8 mouse cellular contexts compared by ENCODE assay signal in genomic region chr3:145987268-145987969, GRCm38 (mm10). TPM values are rescaled to one million over a fixed set of nuclear protein-coding genes. Genes with fewer than 3 reads are reported as not detected.
DNase-seq lines count a peak whose midpoint lies in the region; ATAC-seq and TF ChIP-seq lines count a peak whose summit lies in the region.

Gene Syde2 (plus strand): TSS chr3:145987870.

- peaks cover 4% of the 10 kb centered on the region for H3K4me1 ChIP-seq in forebrain, embryonic 14.5 days (ENCODE audit: control insufficient read depth, insufficient read depth, low read length)
- H3K4me1 ChIP-seq in liver, postnatal 0 days (ENCODE audit: insufficient read depth) = peaks cover 7% of the 10 kb centered on the region
- H3K4me1 ChIP-seq in neural tube, embryonic 15.5 days = peaks cover 25% of the 10 kb centered on the region

- under 1% methylated on average over 58 of the region's 65 CpGs for WGBS in forebrain, embryonic 14.5 days
- 2% methylated on average over 43 of the region's 65 CpGs for WGBS in liver, postnatal 0 days (ENCODE audit: insufficient replicate concordance)
- WGBS in neural tube, embryonic 15.5 days = 1% methylated on average over 50 of the region's 65 CpGs

- peak; percentile 89 for ATAC-seq in forebrain, embryonic 14.5 days
- peak; percentile 39 for ATAC-seq in liver, postnatal 0 days
- peak; percentile 90 for ATAC-seq in neural tube, embryonic 15.5 days (ENCODE audit: low FRiP score)

- peak within 1 kb of the TSS; percentile 70 for H3K9ac ChIP-seq in forebrain, embryonic 14.5 days (ENCODE audit: low read length)
- peak within 1 kb of the TSS; percentile 60 for H3K9ac ChIP-seq in liver, postnatal 0 days (replicated peaks)
- H3K9ac ChIP-seq in neural tube, embryonic 15.5 days (replicated peaks) = peak within 1 kb of the TSS; percentile 60

- DNase-seq in CD4-positive, CD25-positive, alpha-beta regulatory T cell, adult 2 months (ENCODE audit: low read depth, low spot score) = peak; percentile 55
- DNase-seq in adrenal gland, postnatal 36 days = peak; percentile 85 to 91
- peak; percentile 83 for DNase-seq in forebrain, embryonic 14.5 days (ENCODE audit: low spot score)
- peak; percentile 80 for DNase-seq in heart, postnatal 25 days (ENCODE audit: low spot score)
- peak; percentile 41 to 65 for DNase-seq in layer of hippocampus, adult 18-20 months (ENCODE audit: low spot score in 2 of 2)
- DNase-seq in liver, postnatal 0 days = peak; percentile 75
- DNase-seq in thymus, postnatal 36 days = peak; percentile 89 to 91

- no peak for TF ChIP-seq EP300 in liver, postnatal 0 days (IDR thresholded peaks at IDR 0.05; ENCODE audit: low read depth)

- TF ChIP-seq CTCF in liver, postnatal 0 days (IDR thresholded peaks at IDR 0.05; ENCODE audit: low read depth) = no peak

- H3K4me3 ChIP-seq in forebrain, embryonic 14.5 days (ENCODE audit: low read depth, low read length) = peak within 1 kb of the TSS; percentile 63
- H3K4me3 ChIP-seq in liver, postnatal 0 days (ENCODE audit: low read depth, low read length) = peak within 1 kb of the TSS; percentile 55
- peak within 1 kb of the TSS; percentile 74 for H3K4me3 ChIP-seq in neural tube, embryonic 15.5 days (replicated peaks)

- no peaks in the 10 kb centered on the region for H3K36me3 ChIP-seq in forebrain, embryonic 14.5 days (ENCODE audit: control insufficient read depth, insufficient read depth, low read length)
- no peaks in the 10 kb centered on the region for H3K36me3 ChIP-seq in liver, postnatal 0 days (replicated peaks; ENCODE audit: insufficient read depth, low read length)
- H3K36me3 ChIP-seq in neural tube, embryonic 15.5 days = no peaks in the 10 kb centered on the region

- peak within 1 kb of the TSS; percentile 33; the same call in 1 of the 2 replicates for H3K27ac ChIP-seq in forebrain, embryonic 14.5 days (ENCODE audit: low read depth, low read length)
- peak within 1 kb of the TSS; percentile 87 for H3K27ac ChIP-seq in liver, postnatal 0 days (ENCODE audit: low read depth)
- peak within 1 kb of the TSS; percentile 35; the same call in 1 of the 2 replicates for H3K27ac ChIP-seq in neural tube, embryonic 15.5 days (replicated peaks)

- H3K9me3 ChIP-seq in forebrain, embryonic 14.5 days (replicated peaks; ENCODE audit: control insufficient read depth, low read length) = no peaks in the 10 kb centered on the region
- no peaks in the 10 kb centered on the region for H3K9me3 ChIP-seq in liver, postnatal 0 days (ENCODE audit: low read length)
- no peaks in the 10 kb centered on the region for H3K9me3 ChIP-seq in neural tube, embryonic 15.5 days (replicated peaks)

- intact Hi-C loops in heart, postnatal 25 days (cut with DNase I) = loop anchor here (5.0 kb wide), 1 partner anchor 35 kb away; no protein-coding TSS in a partner anchor

- H3K27me3 ChIP-seq in forebrain, embryonic 14.5 days (replicated peaks; ENCODE audit: control insufficient read depth, insufficient read depth, low read length) = peaks cover 10% of the 10 kb centered on the region; the same call in 1 of the 2 replicates
- H3K27me3 ChIP-seq in liver, postnatal 0 days (ENCODE audit: insufficient read depth, low read length) = peaks cover 25% of the 10 kb centered on the region
- H3K27me3 ChIP-seq in neural tube, embryonic 15.5 days (replicated peaks) = peaks cover 25% of the 10 kb centered on the region

- H3K4me2 ChIP-seq in forebrain, embryonic 14.5 days (ENCODE audit: low read length) = peak within 1 kb of the TSS; percentile 77
- H3K4me2 ChIP-seq in liver, postnatal 0 days (ENCODE audit: low read depth, low read length) = peak within 1 kb of the TSS; percentile 79
- peak within 1 kb of the TSS; percentile 82 for H3K4me2 ChIP-seq in neural tube, embryonic 15.5 days

RNA-seq across cellular contexts. Expression of gene Syde2, which starts in this region (rescaled TPM):
- 1 to 10 TPM; 6.0 to 7.7 TPM for total RNA-seq in adrenal gland, postnatal 36 days (2021)
- 0.52 and 0.67 TPM in 2 replicates for polyA plus RNA-seq in forebrain, embryonic 14.5 days (2014; fragmentation: Nextera tagmentation; extraction: Ambion mirVana)
- total RNA-seq in heart, postnatal 25 days (2021) = 10 to 100 TPM; 18.1 to 21.5 TPM
- 1 to 10 TPM; 3.6 to 4.2 TPM for total RNA-seq in layer of hippocampus, adult 18-20 months (2021)
- 0.47 and 0.70 TPM in 2 replicates for polyA plus RNA-seq in liver, postnatal 0 days (2015; fragmentation: Nextera tagmentation; extraction: Ambion mirVana)
- 0.37 and 0.57 TPM in 2 replicates for polyA plus RNA-seq in neural tube, embryonic 15.5 days (2015; fragmentation: Nextera tagmentation; extraction: Ambion mirVana)

Comparison
In these comparisons a context has a peak if more than half of its experiments do, and no peak if none do; other contexts are left out.
1. Peak in every context shown above with its lines: DNase-seq, ATAC-seq, H3K4me3 ChIP-seq and H3K27ac ChIP-seq.
2. Peak in DNase-seq, ATAC-seq, H3K4me3 ChIP-seq, H3K27ac ChIP-seq, H3K9ac ChIP-seq and H3K4me2 ChIP-seq in forebrain, embryonic 14.5 days; RNA of the gene not detected or under 1 TPM.
3. Peak in DNase-seq, ATAC-seq, H3K4me3 ChIP-seq, H3K27ac ChIP-seq, H3K9ac ChIP-seq and H3K4me2 ChIP-seq in liver, postnatal 0 days; RNA of the gene not detected or under 1 TPM.
4. Peak in ATAC-seq, H3K4me3 ChIP-seq, H3K27ac ChIP-seq, H3K9ac ChIP-seq and H3K4me2 ChIP-seq in neural tube, embryonic 15.5 days; RNA of the gene not detected or under 1 TPM.
5. ATAC-seq: peak in every context shown above with its lines; median percentile 90 in neural tube, embryonic 15.5 days; 89 in forebrain, embryonic 14.5 days; 39 in liver, postnatal 0 days.
6. H3K27ac ChIP-seq: peak in every context shown above with its lines; median percentile 87 in liver, postnatal 0 days; 35 in neural tube, embryonic 15.5 days; 33 in forebrain, embryonic 14.5 days.